Mouse (Mus musculus) lung, postnatal 0 days (tissue): ENCODE results near the gene Rc3h2.

Experiments used
- CTCF ChIP-seq: IDR thresholded peaks from 2 replicates; pipeline ENCODE4 v1.5.1; 2016; ENCODE audit warnings: antibody characterized with exemption, mild to moderate bottlenecking
- EP300 ChIP-seq: IDR thresholded peaks from 2 replicates; pipeline ENCODE4 v1.6.1; 2016; ENCODE audit warnings: antibody characterized with exemption, mild to moderate bottlenecking, control low read depth

DNA sequence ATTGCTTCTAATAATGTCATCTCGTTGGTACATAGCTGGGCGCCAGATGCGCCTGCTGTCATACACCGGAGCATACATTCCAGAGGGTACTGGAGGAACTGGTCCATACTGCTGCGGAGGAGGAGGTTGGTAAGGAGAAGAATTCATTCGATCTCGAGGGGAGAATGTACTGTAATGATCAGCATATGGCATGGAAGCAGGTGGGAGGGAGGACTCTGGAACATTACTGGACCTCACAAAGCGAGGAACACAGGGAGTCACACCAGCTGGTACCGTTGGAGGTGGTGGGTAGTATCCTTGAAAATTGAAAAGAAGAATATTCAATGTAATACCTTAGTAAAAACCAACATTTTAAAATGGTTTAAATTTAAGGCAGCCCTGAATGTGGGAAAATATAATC, 39.8 kb downstream of the Rc3h2 start:
- TF ChIP-seq CTCF: no peak
- no peak for TF ChIP-seq EP300
